Mouse (Mus musculus) ES-E14 (cell line): ENCODE data around the gene Tasp1.

Source experiments
- HCFC1 ChIP-seq: IDR thresholded peaks from 2 replicates; pipeline ENCODE4 v1.6.1; 2012; ENCODE audit warnings: low read length, inconsistent platforms, borderline replicate concordance; ENCODE audit not compliant: insufficient read depth
- MAFK ChIP-seq: IDR thresholded peaks from 2 replicates; pipeline ENCODE4 v1.6.1; 2014; ENCODE audit warnings: mild to moderate bottlenecking, low read depth, low read length, inconsistent platforms; ENCODE audit not compliant: insufficient read depth
- ZNF384 ChIP-seq: IDR thresholded peaks from 2 replicates; pipeline ENCODE4 v1.6.1; 2012; ENCODE audit warnings: low read depth, low read length, inconsistent platforms

- no peak for TF ChIP-seq MAFK
- no peak for TF ChIP-seq HCFC1
- TF ChIP-seq ZNF384: no peak
These were observed 207.0 kb downstream of the Tasp1 start for GRCm38 (mm10) chr2:139859424-139860132.
